Mouse (Mus musculus) right cerebral cortex, postnatal 10 days (tissue): ENCODE measurements at regions not wholly inside any gene's neighbourhood (a gene's known extent, or its start where the extent isn't known, plus 50 kb on each side); places are given as distances from the start of the nearest gene placed in this dataset.

Experiments
- DNase-seq, 2 experiments: peaks; one replicate each; pipeline ENCODE4 v3.0.0; 2021; ENCODE audit warnings: low spot score in 2 of 2

DNA sequence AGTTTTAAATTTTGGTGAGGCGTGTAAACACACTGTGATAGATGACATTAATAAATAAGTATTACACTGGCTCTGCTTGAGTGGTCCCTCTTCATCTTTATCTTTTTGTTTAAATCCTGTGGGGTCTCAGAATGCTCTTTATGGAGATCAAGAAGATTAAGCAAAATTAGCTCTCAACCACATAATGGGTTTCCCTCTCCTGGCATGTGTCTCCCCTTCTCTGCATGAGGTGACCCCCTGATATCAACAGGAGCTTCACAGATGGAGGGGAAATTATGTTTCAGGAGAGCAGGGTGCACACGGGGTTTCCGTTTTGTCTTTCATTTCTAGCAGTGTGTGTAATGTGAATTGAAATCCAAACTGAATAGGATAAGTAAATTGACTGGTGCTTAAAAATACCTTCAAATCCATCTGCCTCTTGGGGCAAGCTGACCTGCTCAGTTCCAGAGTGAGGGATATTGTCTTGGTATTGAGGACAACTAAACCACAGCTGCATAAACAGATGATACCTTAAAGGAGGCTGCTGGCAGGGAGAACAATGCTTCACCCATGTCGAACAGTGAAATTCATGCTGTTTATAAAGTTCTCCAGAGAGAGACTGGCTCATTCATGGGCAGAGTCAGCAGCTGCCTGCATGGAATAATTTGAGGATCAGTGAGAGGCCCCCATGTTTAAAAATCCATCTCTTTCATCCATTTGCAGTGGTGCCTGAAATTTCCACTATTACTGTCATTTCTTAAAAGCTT is 518.3 kb upstream of the Nr2f1 start:
- no peak for DNase-seq

DNA sequence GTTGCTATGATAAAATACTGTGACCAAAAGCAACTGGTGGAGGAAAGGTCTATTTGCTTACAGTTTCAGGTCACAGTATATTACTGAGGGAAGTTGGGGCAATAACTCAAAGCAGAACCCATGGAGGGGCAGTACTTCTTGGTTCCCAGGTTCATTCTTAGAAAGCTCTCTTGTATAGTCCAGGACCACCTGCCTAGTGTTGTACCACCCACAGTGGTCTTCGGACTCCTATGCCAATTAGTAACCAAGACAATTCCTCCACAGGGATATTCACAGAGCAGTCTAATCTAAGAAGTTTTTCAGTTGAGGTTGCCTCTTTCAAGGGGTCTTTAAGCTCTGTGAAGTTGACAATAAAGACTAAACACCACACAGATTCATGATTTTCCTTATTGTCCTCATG is 517.6 kb upstream of the Nr2f1 start:
- no peak for DNase-seq

DNA sequence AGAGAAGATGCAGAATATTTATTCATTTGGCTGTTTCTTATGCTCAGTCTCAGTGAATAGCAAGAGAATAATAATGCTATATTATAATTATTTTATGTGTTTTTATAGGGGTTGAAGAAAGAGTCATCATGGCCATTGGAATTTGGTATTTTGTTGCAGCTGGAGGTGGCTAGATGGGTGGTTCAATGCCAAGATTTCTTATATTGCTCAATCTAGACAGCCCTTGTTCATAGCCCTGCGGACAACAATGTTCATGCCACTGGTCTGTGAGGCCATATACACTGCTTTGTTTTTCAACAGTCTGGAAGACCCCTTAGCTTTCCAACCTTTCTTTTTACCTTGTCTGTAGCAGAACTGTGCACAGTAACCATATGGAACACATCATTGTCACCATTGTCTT is 505.1 kb upstream of the Nr2f1 start:
- DNase-seq, result no peak

DNA sequence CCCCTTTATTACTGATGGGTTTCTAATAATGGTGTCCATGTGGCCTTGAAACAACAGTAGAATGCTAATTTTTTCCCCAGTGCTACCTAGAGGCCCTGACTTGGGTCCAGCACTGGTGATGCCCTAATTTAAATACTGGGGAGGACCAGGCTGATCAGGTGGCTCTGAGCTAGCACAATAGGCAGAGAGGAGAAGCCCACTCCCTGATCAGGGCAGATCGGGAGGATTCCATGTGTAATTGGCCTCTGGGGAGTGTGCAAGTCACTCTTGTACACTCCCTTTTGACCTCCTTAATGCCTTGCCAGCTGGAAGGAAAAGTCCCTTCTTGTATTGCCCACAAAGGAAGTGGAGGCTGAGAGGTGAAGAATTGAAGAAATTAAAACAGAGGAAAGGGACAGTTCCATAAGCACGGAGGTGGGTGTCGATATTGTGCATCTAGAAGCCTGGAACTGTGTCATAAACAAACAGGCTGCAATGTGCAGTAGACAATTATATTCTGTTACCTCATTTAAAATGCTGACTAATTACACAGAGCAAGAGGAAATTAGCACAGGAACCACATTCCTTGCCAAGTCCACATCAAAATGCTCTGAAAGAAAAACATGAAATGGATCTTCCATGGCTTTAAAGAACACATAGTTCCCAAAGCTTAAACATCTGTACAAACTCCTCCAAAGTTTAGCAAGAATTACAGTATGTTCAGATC is 498.4 kb upstream of the Nr2f1 start:
- peak; percentile 19 to 21 for DNase-seq

DNA sequence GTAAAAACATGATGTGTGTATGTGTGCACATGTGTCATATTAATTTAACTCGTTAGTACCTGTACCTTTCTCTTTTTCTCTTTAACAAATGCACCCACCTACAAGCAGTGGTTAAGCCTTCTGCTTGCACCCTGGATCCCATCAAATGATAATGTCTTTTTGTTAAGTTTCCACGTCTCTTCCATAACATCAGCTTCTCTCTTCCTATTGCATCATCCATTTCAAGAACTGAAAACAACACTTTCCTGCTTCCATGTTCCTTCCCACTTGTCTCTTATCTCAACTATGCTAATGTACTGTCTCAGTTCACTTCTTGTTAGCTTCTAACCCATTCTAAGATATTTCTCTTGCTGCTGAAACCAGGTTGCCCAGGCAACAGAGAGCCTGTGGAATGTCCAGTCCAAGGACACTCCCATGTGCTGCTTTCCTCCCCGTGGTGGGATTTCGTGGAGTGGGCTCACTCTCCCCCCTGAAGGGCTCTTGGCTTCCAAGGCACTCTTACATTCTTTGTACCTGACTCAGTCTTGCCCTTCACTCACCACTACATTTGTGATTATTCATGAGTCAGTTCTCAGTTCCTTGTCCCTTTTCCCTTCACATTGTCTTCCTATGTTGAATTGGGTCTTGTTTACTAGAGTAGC is 479.8 kb upstream of the Nr2f1 start:
- no peak for DNase-seq

DNA sequence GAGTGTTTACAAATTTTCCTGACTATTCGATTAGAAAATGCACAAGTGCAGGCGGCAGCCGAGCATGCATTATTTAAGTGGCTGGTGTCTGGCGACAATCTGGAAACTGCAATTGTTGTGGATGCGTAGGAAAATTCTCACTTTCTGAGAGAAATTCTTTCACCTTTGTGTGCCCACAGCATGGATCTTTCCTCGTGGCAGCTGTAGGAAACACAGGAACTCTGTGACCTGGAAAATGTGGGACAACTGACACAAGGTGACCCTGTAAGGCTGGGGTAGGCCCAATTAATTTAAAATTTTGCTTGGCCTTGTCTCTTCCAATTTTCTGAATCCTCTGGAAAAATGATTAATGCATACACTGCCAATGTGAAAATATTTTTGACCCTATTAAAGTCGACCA is 478.7 kb upstream of the Nr2f1 start:
- no peak for DNase-seq

DNA sequence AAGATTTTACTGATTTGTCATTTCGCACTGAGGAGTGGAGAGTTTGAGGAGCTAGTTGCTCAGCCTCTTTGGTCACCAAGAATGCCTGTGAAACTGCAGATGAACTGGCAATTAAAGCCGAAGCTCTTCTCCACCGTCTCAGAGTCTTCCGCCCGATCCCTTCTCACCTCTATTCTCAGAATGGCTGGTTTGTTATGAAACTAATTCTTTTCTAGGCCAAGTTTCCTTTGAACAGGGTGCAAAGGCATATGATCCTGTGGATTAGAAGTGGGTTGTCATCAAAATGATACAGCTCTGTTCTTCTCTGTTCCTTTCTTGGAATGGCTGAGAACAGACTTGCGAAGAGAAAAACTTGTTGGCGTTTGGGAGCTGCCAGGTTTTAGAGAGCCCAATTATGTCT is 458.7 kb upstream of the Nr2f1 start:
- peak; percentile 23 to 41 for DNase-seq

DNA sequence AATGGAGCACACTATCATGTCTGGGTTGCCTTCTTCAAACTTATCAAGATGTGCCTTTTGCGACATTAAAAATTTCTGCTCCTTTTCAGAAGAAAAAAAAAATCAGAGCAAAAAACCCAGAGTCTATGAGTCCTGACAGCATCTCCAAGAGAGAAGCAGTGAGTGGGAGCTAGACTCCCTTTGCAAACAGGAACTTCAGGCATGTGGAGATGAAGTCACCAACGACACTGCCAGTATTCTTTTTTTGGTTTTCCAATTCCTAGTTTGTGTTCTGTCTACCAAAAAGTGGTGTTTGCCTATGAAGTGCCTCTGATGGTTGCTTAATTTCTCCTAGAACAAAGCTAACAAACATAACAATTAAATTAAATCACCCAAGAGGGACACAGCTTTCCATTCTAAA is 457.2 kb upstream of the Nr2f1 start:
- DNase-seq, result no peak

DNA sequence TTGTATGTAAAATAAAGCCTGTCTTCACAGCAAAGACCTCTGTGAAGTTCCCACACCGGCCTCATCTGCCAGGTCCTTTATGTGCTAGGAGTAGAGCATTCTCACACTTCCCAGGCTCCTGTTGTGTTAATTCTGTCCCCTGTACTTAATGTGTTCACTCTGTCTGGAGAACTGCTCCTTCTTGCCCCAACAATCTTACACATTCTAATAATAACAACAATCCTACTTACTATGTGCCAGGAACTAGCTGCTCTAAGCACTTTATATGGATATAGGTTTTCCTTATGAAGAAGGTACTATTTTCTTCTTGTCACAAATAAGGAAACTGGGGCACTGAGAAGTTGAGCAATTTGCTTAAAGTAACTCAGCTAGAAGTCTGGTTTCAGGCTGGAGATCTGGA is 456.6 kb upstream of the Nr2f1 start:
- DNase-seq, result no peak

DNA sequence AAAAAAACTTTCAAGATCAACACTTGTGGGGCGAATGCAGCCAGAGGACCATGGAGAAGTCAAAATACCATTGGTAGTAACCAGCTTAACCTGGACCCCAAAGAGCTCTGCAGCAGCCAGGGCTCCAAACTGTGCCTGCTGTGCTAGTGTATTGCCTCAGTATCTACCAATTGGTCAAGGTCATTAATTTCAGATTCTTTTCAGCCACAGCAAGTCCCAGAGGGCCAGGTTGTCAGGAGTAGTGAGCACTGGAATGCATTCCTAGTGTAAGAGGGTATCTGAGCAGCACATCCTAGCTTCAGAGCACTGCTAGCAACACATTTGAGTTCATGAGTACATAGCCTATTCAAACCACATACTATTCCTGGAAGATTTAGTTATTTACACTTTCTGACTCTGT is 451.3 kb upstream of the Nr2f1 start:
- no peak for DNase-seq

DNA sequence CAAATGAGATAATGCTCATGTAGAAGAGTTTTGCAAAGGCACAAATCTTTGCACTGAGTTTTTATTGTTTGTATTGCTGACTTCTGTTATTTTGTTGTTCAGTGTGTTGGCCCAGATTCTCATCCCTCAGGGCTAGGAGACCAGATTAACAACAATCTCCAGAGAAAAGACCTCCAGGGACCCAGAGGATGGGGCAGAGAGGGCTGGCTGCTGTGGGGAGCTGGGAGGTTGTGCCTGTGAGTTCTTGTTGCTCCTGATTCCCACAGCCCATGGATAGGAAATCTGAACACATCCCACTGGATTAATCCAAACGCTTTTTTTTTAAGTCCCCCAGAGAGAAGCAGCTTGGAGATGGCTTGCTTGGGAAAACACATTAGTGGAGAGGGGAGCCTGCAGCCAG is 445.0 kb upstream of the Nr2f1 start:
- DNase-seq, result no peak

DNA sequence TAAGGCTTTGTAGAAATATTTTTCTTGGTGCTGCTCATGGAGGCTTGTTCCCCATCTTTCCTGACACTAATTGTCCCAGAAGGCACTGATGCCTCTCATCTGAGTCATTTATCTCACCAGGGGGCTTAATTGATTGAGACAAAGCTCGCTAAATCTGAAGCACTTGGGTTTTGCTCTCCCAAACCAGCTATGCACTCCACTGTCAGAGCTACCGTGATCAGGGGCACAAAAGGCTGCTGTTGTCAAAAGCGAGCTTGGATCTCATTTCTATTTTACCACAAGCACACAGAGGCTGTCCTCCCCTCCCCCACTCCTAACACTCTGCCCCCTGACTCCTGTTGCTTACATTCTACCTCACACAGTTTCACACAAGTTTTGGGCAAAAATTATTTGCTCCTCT is 443.5 kb upstream of the Nr2f1 start:
- no peak for DNase-seq

DNA sequence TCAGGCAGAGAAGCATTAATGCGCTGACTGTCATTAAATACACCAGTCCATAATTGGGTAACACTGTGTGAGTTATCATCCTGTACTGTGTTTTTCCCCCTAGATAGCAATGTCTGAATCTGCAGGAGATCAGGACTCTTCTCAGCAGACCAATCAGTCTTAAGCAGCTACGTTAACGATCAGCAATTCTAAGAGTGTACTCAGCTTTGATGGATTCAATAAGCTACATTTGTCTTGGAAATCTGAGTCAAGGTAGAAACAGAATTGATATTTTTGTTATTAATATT is 442.8 kb upstream of the Nr2f1 start:
- DNase-seq, result no peak

DNA sequence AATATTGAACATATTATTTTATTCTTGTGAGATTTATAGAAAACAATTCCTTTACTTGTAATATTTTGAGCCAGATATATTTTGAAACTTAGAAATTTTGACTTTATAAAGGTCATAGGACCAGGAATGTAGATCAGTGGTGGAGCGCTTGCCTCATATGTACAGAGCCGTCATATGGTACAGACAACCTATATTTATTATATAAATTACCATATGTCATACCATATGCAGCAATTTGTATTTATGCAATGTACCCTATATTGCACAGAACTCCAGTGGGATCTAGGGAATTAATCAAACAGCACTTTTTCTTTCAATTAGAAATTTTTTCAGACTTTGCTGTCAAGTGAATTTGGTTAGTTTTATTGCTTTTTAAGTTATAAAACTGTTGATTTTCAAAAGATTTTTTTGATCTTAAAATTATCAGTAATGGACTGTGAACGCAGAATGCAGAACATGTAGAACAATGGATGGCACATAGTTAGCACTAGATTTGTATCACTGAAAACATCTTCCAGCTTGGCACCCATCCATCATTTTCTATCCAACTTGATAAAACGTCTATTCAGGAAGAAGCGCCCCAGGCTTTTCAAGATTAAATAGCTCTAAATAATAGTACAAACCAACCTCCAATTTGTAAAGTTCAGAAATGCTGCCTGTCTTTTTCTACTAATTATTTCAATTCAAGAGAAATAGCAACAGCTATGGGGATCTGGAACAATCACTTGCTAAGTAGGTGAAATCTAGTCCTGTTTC is 442.3 kb upstream of the Nr2f1 start:
- no peak for DNase-seq

DNA sequence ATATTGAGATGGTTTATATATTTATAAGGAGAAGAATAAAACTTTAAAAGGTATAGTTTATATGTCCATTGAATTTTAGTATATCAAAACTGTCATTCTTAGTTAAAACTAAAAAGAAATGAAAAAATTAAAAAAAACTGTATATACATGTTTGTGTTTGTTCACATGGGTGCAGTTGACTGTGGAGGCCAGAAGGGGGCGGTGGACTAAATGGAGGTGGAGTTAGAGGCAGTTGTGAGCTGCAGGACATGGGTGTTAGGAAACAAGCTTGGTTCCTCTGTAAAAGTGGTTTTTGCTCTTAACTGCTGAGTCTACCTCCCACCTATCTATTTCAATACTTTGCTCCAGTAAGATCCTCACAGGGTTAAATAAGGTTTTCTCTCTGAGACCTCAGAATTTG is 440.8 kb upstream of the Nr2f1 start:
- no peak for DNase-seq

DNA sequence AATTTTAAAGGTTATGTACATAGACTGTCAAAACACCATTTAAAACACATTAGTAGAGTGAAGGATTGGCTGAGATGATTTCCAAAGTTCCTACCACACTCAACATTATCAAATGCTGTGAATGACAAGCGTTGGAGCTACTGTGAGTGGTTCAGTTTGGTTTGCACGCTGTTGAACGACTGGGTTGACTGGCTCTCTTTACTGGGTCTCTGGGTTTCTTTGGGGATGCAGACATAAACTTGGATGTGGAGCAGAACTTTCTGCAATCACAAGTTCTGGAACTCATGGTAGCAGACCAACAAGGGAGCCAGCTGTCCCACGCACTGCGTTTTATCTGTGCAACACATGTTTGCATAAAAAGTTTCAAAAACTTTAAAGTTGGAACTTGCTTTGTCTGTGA is 438.9 kb upstream of the Nr2f1 start:
- DNase-seq, result peak in 1 of 2 experiments; percentile 19

DNA sequence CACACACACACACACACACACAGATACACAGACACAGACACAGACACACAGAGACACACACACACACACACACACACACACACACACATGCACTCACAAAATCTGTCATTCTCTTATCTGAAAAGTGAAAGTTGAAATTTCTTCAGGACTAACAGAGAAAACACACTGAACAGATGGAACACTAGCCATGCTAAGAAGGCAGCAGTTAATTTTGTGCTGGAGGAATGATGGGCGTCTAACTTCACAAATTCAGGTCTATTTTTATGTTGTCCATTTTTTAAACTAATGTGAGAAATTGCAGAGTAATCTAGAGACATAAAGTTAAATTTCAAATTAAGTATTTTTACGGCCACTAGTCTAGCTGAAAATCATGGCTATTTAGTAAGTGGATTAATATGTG is 432.1 kb upstream of the Nr2f1 start:
- DNase-seq, result no peak

DNA sequence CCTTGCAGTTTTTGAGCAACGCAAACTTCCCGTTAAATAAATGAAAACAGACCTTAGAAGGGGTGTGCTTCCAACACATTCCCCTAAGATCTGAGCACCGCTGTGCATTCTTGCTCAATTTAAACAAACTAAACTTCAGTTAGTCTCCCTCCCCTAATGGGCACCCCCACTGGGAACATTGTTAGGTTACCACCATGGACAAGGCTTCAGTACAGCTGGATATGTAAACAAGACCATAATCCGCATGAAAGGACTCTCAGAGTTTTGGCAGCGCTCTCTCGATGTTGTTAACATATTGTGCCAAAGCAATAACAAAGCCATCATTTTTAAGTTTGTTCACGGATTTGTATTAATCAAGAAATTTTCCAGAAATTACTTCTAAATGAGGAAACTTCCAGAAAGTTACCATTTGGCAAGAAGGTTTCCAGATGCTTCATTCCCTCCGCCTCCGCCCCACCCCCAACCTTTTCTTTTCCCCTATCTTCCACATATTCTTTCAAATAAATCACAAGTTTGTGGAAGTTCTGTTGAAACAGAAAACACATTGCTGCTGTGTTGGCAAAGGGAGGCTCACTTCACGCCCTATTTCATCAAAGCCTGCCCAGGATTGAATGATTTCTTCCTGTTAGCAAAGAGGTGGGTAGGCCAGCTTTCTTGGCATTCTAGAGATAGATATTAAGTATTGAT is 429.6 kb upstream of the Nr2f1 start:
- DNase-seq, result no peak

DNA sequence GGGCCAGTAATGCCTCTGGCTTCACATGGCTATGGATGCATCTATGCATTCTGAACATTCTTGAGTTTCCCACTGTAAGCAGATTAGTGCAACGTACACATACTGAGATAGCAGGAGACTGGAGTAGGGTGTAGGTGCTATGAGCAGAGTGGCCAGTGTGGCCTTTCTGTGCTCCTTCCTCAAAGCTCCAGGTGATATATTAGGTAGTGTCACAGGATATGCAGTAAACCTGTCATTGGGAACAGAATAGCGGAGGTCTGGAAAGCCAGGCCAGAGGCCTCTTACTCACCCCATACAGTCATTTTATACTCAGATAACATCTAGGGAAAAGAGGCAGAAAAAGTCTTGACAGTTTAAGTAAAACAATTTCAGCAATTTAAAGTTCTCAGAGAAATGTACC is 424.1 kb upstream of the Nr2f1 start:
- DNase-seq, result no peak

DNA sequence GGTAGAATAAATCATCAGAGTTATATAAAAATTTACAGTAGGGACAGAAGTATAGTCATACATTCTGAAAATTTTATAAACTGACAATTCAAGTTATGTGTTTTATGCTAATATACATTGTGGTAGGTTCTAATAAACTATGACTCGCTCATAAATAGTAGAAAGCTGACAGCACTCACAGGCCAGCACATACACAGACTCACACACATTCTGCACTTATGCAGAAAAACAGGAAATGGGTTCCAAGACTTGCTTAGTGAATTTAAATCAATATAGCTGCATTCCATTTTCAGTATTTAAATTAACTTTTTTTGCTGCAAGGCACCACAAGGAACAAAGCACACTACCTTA is 403.3 kb upstream of the Nr2f1 start:
- no peak for DNase-seq

DNA sequence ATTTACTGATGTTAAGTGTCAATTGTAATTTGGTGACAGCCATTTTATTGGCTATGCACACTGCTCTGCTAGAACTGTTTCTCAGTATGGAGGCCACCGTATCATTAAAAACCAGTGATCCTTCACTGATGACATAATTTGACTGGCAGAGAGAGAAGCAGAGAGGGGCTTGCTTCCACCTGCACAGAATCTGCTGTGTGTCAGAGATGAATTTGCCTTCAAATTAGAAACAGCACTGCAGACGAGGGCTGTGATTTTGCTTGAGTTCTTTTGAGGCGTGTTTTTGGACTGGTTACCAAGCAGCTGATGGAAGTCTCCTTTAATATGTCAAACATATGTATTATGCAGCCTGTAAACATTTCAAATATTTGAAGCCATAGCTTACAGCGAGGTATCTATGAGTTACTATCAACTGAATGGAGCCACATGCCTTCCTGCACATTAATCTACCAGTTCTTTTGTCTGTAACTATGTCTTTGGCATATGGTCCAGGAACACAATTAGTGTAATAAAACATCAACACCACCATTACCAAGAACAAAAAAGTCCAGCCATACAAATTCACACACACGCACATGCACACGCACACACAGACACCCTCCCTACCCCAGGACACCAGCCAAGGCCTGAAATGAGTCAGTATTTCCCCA is 402.8 kb upstream of the Nr2f1 start:
- DNase-seq, result no peak
